Mouse (Mus musculus) c-Kit-positive CD71-negative TER-119-negative erythroid progenitor cells, embryonic 14.5 days (primary cell): ENCODE results near the gene Erbb3.
"Not testable (repeated sequence)": the region's sequence is repeated elsewhere in the genome, so short reads cannot be mapped to it uniquely, and the experiment has no call there.

ENCODE experiments used
- DNase-seq: peaks from one replicate; pipeline ENCODE4 v3.0.0-alpha.2; 2013; ENCODE audit warnings: low read depth

Gene Erbb3

GRCm38 (mm10) chr10:128589464-128590192 is at the start of gene Erbb3:
TSS of gene Erbb3 (minus strand) at chr10:128589652.
- peak; percentile 44 for DNase-seq

DNA sequence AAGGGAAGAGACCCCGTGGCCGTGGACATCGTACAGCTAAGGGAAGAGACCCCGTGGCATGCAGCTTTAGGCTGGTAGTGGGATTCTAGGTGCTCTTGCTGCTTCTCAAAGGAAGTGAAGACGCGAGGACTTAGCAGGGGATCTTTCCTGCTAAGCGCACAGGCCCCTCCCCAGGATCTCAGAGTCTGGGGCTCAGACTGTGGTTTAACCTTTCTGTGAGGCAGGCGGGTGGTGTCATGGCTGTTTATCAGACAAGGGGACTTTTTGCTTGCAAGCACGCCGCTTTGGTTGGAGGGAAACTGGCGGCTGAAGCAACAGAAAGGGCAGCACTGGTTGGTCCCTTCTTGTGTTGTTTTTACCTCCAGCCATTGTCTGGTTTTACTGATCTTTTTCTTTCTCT is 47.6 kb upstream of the Erbb3 start:
- DNase-seq: peak; percentile 42

DNA sequence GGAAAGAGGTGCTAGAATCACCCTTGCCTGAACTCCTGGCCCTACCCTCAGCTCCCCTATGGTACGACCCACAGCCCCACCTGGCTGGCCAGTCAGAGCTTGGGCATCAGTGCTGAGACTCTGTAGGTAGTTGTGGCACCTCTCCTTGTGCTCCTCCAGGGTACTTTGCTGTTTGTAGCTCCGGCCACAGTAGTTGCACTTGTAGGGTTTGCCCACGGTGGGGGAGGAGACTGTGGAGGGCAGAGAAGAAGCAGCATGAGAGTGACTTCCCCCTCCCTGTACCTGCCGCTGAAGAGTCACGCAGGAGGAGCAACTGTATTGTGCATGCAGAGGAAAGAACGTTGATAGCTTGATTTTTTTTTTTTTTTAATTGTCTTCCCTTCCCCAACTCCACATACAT is 47.1 kb upstream of the Erbb3 start:
- DNase-seq: no peak

DNA sequence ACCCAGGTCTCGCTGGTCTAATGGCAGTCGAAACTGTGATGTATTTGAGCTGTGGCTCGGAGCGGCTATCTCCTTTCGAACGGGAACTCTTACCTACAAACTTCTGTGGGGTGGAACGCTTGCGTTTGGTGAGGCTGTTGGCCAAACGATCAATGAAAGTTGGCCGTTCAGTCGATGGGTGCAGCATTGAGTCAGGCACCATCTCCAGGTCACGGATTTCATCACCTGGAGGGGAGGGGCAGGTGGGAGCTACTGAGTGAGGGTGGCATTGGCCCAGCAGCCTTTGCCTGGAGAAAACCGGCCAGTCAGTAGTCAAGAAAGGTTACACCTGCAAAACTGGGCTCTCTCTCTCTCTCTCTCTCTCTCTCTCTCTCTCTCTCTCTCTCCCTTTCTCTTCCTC is 46.2 kb upstream of the Erbb3 start:
- DNase-seq: no peak

- DNase-seq: no peak
These were observed 42.1 kb upstream of the Erbb3 start for GRCm38 (mm10) chr10:128631571-128631970.

DNA sequence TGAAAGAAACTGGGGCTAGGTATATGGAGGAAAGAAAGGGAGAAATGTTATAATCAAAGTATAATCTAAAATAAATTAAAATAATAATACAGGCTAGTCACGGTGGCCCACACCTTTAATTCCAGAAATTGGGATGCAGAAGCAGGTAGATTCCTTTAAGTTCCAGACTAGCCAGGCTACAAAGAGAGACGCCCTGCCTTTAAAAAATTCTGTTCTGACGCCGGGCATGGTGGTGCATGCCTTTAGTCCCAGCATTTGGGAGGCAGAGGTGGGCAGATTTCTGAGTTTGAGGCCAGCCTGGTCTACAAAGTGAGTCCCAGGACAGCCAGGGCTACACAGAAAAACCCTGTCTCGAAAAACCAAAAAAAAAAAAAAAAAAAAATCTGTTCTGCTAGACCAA is 40.9 kb upstream of the Erbb3 start:
- not testable (repeated sequence) for DNase-seq

GRCm38 (mm10) chr10:128629746-128630145 is 40.3 kb upstream of the Erbb3 start:
- no peak for DNase-seq

DNA sequence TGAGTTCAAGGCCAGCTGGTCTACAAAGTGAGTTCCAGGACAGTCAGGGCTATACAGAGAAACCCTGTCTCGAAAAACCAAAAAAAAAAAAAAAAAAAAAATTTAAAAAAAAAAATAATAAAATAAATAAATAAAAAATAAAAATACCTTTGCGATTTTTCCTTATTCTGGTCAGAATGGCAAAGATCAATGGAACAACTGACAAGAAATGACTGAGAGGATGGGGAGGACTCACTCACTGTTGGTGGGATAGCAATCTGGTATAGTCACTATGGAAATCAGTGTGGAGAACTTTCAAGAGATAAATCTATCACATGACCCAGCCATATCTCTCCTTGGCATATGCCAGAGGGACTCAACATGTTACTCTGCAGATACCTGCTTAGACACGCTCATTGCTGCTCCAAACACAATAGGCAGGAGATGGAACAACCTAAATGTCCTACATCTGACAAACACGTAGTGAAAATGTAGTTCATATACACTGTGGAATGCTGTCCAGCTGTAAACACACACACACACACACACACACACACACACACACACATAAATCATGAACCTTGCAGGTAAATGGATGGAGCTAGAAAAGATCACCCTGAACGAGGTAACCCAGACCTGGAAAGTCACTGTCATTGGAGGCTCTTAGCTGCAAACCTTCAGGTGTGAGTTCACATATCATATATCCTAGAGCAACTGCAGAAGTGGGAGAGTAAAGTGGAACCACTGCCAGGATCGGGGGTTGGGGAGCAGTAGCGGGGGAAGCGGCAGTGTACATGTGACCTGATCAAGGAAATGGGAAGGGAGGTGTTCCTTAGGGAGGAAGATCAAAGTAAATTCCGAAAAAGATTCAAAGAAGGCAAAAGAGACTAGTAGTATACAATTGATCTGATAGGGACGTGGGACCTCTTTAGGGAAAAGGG is 38.2 kb upstream of the Erbb3 start:
- DNase-seq: no peak

DNA sequence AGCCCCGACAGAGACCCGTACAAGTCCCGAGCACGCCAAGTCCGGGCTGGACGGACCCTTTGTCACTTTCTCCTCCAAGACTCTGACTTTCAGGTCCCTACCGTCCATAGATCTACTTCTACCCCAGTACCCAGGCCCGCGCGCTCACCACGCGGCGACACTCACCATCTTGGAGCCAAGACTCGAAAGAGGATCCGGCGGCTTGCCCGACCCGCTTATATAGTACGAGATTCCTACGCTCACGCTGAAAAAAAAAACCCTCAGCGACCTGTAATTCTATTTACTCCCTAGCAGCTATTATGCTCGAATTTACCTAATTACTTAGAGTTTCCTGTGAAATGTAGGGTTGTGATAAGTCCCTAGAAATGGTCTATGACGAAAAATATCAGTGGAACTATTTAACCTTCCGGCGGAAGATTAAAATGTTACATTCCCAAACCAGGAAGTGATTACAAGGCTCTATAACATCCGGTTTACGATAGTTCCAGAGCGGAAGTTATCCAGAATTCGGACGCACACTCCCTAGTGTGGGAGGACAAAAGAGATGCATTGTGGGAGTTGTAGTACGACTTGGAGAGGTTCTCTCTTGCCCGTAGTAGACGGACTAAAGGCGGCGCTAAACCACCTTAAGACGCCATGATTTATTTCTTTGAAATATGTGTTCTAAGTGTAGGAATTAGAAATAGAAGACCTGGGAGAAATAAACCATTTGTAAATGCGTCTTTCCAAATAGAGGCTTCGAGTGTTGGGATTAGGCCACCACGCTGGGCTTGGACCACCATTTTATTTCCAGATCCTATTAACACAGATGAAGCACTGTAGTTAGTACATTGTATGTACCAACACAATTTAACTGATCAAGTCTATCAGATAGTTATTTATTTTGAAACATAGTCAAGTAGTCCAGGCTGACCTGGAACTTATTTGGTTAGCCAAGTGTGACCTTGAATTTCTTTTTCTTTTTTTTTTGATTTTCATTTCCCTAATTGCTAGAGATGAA is 37.2 kb upstream of the Erbb3 start, which contains the start of gene Rps26:
Rps26 (minus strand) TSS at position 437 of the 1,000 bp plus-strand sequence.
- peak; percentile 94 for DNase-seq

DNA sequence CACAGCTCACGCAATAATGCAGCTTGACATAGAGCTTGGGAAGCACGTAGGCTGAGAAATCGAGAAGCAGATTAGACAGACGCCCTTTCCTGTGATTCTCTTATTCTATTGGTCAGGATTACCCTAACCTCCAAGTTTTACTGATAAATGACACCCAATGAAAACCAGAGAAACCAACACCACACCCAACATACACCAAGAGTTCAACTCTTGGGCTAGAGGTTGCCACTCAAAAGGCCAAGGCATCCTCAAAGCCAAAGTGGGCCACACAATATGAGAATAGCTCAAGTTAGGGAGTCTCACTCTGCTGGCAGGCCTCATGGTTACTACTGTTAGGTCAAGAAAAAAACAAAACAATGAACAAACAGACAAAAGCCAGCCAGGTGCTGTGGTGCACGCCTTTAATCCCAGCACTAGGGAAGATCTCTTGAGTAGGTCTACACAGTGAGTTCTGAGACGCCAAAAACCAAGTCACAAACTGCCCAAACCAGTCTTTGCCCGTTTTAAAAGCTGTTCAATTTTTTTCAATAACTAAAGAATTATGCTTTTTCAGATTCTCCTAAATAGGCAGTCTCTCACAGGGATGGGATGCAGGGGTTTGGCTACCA is 35.9 kb upstream of the Erbb3 start:
- DNase-seq: peak; percentile 32

GRCm38 (mm10) chr10:128623106-128623613 is 33.7 kb upstream of the Erbb3 start:
- DNase-seq: not testable (repeated sequence)

DNA sequence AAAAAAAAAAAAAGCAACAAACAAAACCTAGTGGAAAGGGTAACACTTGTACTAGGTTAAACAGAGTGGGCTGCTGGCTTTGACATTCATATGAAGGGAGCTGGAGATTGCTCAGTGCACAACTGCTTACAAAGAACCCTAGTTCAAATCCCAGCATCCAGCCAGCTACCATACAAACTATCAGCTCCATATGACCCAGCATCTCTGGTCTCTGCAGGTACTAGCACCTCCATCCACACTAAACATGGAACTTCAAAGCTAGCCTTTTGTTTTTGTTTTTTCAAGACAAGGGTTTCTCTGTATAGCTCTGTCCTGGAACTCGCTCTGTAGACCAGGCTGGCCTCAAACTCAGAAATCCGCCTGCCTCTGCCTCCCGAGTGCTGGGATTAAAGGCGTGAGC is 33.2 kb upstream of the Erbb3 start:
- DNase-seq: no peak

DNA sequence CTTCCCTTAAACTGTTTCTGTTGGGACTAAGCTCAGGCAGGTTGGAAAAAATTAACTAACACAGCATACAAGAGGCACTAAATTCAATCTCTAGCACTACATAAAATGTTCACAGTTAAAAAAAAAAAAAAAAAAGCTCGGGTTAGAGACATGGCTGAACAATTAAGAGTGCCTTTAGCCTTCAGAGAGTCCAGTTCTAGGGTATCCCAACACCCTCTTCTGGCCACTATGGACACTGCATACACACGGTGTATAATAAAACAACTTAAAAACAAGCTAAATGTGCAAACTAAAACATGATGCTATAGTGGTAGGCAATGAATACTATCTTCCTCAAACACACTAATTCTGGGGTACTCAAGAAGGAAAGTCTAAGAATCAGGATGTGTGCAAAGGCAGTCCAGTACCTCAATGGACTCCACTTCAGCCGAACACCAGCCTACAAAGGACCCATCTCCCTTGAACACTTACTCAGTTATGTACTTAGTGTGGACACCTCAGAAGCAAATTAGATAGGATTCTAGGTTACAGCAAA is 32.6 kb upstream of the Erbb3 start:
- DNase-seq: no peak

GRCm38 (mm10) chr10:128620241-128620640 is 30.8 kb upstream of the Erbb3 start:
- DNase-seq: no peak

DNA sequence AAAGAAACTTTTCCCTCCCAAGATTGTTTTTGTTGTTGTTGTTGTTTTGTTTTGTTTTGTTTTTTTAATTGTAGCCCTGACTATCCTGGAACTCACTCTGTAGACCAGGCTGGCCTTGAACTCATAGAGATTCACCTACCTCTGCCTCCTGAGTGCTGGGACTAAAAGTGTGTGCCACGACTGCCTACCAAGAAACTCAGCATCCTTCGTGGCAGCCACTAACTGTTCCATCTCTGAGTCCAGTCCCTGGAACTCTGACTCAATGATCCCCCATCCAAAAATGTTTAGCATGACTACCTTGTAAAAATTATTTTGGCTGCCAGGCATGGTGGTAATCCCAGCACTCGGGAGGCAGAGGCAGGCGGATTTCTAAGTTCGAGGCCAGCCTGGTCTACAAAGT is 29.7 kb upstream of the Erbb3 start:
- DNase-seq: not testable (repeated sequence)

DNA sequence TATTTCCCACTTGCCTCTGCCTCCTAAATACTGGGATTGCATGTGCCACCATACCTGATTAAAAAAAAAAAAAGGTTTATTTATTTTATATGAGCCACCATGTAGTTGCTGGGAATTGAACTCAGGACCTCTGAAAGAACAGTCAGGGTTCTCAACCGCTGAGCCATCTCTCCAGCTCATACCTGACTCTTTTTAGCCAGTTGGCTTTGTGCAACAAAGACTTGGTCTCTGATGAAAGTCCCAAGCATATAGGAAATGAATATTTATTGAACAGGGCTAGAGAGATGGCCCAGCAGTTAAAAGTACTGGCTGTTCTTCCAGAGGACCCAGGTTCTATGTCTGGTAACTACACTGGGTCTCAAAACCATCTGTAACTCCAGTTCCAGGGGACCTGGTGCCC is 29.1 kb upstream of the Erbb3 start:
- DNase-seq: no peak

DNA sequence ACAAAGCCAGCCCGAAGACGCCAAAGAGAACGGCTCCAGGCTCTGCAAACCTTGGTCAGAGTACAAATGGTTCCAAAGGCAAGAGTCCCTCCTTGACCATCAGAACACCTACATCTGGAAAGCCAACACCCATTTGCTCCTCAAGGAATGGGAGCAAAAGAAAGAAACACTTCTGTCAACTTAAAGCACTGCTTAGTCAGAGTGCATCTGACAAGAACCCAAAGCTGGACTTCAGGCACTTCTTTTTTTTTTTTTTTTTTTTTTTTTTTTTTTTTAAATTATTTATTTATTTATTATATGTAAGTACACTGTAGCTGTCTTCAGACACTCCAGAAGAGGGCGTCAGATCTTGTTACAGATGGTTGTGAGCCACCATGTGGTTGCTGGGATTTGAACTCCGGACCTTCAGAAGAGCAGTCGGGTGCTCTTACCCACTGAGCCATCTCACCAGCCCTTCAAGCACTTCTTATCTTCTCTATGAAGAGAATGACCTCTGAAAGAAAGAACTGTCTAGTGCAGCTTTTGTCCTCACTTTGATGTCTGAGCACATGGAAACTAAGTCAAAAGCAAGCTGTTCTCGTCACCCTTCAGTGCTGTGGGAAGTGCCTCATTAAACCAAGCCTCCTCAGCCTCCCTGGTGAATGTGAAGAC is 26.5 kb upstream of the Erbb3 start:
- not testable (repeated sequence) for DNase-seq

DNA sequence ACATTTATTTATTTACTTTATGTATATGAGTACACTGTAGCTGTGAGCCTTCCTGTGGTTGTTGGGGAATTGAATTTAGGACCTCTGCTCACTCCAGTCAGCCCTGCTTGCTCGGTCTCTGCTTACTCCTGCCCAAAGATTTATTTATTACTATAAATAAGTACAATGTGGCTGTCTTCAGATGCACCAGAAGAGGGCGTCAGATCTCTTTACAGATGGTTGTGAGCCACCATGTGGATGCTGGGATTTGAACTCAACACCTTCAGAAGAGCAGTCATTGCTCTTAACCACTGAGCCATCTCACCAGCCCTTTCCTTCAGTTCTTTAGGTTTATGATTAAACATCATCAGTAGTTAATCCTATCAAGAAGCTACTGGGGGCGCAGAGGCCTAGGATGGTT is 25.5 kb upstream of the Erbb3 start:
- no peak for DNase-seq

GRCm38 (mm10) chr10:128613820-128614219 is 24.4 kb upstream of the Erbb3 start:
- DNase-seq: not testable (repeated sequence)

DNA sequence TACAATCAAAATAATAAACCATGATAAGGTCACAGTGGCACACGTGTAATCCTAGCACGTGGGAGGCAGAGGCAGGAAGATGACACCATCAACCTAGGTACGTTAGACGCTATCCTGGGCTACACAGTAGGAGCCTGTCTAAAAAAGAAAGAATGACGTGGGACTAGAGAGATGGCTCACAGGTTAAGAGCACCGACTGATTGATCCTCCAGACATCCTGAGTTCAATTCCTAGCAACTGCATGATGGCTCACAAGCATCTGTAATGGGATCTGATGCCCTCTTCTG is 23.6 kb upstream of the Erbb3 start:
- no peak for DNase-seq
